Mouse (Mus musculus) spleen, postnatal 4 days (tissue): ENCODE measurements around the gene Olfr465-ps1.
A peak's percentile ranks its signal among the peaks of the same experiment; 100 is the strongest.

Source experiments
- DNase-seq, 2 experiments: peaks; one replicate each; pipeline ENCODE4 v3.0.0; 2022; ENCODE audit warnings: low spot score in 2 of 2

Gene Olfr465-ps1

GRCm38 (mm10) chr13:65137789-65138188 is at the start of gene Olfr465-ps1:
Olfr465-ps1 (plus strand) TSS chr13:65138089.
- no peak for DNase-seq

- no peak for DNase-seq
Measured at GRCm38 (mm10) chr13:65095923-65096322, 42.0 kb upstream of the Olfr465-ps1 start.

GRCm38 (mm10) chr13:65097018-65097417 is 40.9 kb upstream of the Olfr465-ps1 start:
- no peak for DNase-seq

GRCm38 (mm10) chr13:65100678-65101077 is 37.2 kb upstream of the Olfr465-ps1 start:
- DNase-seq: no peak

GRCm38 (mm10) chr13:65101232-65101631 is 36.7 kb upstream of the Olfr465-ps1 start:
- DNase-seq: no peak

- peak; percentile 35 to 66 for DNase-seq
Measured at GRCm38 (mm10) chr13:65111961-65112360, 25.9 kb upstream of the Olfr465-ps1 start.

GRCm38 (mm10) chr13:65112459-65113110 is 25.3 kb upstream of the Olfr465-ps1 start, which contains the start of gene Mfsd14b:
Mfsd14b (minus strand) TSS chr13:65112975.
- peak; percentile 83 to 90 for DNase-seq

- DNase-seq: no peak
Measured at GRCm38 (mm10) chr13:65113239-65113638, 24.6 kb upstream of the Olfr465-ps1 start.

GRCm38 (mm10) chr13:65120984-65121383 is 16.9 kb upstream of the Olfr465-ps1 start:
- no peak for DNase-seq

- DNase-seq: peak in 1 of 2 experiments; percentile 30
Measured at GRCm38 (mm10) chr13:65122111-65122510, 15.8 kb upstream of the Olfr465-ps1 start.

- DNase-seq: peak in 1 of 2 experiments; percentile 23
Measured at GRCm38 (mm10) chr13:65127063-65127847, 10.6 kb upstream of the Olfr465-ps1 start.

GRCm38 (mm10) chr13:65149940-65150339 is 12.1 kb downstream of the Olfr465-ps1 start, which contains the start of gene Olfr466:
Olfr466 (plus strand) TSS chr13:65150240.
- no peak for DNase-seq

GRCm38 (mm10) chr13:65174102-65174501 is 36.2 kb downstream of the Olfr465-ps1 start:
- no peak for DNase-seq

- peak; percentile 16 to 71 for DNase-seq
Measured at GRCm38 (mm10) chr13:65175734-65176471, 38.0 kb downstream of the Olfr465-ps1 start.

- no peak for DNase-seq
Measured at GRCm38 (mm10) chr13:65176472-65177091, 38.7 kb downstream of the Olfr465-ps1 start.
